Mouse (Mus musculus) cerebellum, adult 2 months (tissue): ENCODE measurements around the gene Pik3ca.

ENCODE experiments used
- CTCF ChIP-seq: fragments of 200-500 bp; IDR thresholded peaks from 2 replicates; pipeline ENCODE4 v1.5.1; 2011; ENCODE audit warnings: low read depth, mild to moderate bottlenecking, control low read depth, low read length, moderate library complexity, borderline replicate concordance; ENCODE audit not compliant: insufficient read depth
- POLR2A ChIP-seq: fragments of 200-500 bp; IDR thresholded peaks from 2 replicates; pipeline ENCODE4 v1.6.1; 2011; ENCODE audit warnings: low read length, control low read depth, borderline replicate concordance; ENCODE audit not compliant: insufficient read depth

DNA sequence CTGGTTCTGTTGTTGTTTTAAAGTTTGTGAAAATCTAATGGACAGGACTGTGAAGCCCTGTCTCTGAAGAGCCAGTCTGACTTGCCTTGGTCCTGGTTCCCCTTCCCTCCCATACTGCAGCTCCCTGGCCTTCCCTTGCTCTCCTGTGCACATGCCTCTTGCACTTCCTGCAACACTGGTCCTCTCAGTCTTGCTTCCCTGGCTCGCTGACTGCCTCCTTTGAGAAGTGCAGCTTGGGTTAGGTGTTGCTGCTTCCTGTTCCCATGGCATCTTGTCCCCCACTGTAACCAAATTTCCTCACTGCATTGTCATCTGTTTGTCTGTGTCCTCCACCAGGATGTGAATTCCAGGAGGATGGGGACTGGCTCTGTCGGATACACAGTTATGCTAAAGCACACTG lies 2.5 kb downstream of the Pik3ca start:
- no peak for TF ChIP-seq CTCF
- no peak for TF ChIP-seq POLR2A
